Mouse (Mus musculus) ES-Bruce4 (cell line): Measurements from ENCODE around the gene Clptm1.

Experiments
- CTCF ChIP-seq: IDR thresholded peaks from one replicate; pipeline ENCODE4 v1.8.1; 2011; ENCODE audit warnings: low read depth, low read length
- EP300 ChIP-seq: IDR thresholded peaks from 2 replicates; pipeline ENCODE4 v1.6.1; 2011; ENCODE audit warnings: low read depth, low read length; ENCODE audit not compliant: insufficient read depth
- POLR2A ChIP-seq: IDR thresholded peaks from one replicate; pipeline ENCODE4 v1.8.1; 2011; ENCODE audit warnings: low read length; ENCODE audit not compliant: insufficient read depth

DNA sequence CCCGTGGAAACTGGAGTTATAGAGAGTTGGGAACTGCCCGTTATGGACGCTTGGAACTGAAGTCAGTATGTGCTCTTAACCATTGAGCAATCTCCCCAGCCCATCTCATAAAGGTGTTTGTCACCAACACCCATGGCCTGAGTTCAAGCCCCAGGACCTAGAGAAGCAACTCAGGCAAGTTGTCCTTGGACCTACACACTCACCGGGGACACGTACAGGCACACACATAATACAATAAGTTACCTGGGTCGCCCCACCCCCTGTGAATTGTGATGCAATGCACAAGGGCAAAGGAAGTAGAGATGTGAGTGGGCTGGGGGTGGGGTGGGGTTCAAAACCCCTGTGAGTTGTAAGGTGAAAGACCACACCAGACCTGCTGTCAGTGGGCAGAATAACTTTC lies 21.7 kb upstream of the Clptm1 start:
- no peak for TF ChIP-seq CTCF
- TF ChIP-seq POLR2A = peak; percentile 17
- TF ChIP-seq EP300 = peak; percentile 95
